In the genomic region with DNA sequence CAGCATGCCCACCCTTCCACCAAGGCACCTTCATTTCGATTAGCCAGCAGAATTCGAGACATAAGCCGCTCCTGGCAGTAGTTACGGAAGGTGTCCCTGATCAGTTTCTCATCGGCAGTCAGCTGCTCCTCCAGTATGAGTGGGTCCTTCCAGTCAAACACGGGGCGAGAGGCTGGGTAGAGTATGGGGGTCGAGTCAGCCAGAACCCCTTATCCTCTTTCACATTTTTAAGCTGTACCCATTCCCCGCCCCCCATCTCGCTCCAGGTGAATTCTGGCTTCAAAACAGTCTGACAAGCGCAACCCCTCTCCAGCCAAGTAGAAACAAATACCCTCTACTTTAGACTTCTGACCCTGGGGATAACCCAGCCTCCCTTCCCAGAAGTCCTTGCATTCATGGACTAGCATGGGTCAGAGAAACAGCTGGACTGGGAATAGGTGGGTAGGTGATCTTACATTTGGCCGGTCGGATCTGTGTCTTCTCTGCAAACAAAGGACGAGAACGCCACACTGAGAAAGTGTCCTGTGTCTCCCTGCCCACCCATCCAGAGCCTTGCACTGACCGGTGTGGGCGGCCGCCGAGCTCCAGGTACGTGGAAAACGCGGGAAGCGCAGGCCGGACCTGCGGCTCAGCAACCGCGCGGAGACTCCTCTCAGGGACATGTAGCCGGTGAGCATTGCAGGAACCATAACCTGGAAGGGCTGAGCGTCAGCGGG, we compare ENCODE assay signal across 8 mouse cellular contexts. TPM values are rescaled to one million over a fixed set of nuclear protein-coding genes. Genes with fewer than 3 reads are reported as not detected.
DNase-seq lines count a peak whose midpoint lies in the region; ATAC-seq and TF ChIP-seq lines count a peak whose summit lies in the region.

No protein-coding gene starts in this region.

- WGBS in heart, embryonic 11.5 days (ENCODE audit: insufficient replicate concordance): 11% methylated on average over 31 of the region's 31 CpGs
- 13% methylated on average over 31 of the region's 31 CpGs for WGBS in embryonic facial prominence, embryonic 10.5 days
- WGBS in intestine, postnatal 0 days: 11% methylated on average over 31 of the region's 31 CpGs
- WGBS in midbrain, embryonic 11.5 days: 13% methylated on average over 31 of the region's 31 CpGs

- no peaks in the 10 kb centered on the region for H3K27me3 ChIP-seq in heart, embryonic 11.5 days (ENCODE audit: control insufficient read depth, insufficient read depth, low read length)
- H3K27me3 ChIP-seq in embryonic facial prominence, embryonic 10.5 days (replicated peaks; ENCODE audit: low read depth, poor library complexity, severe bottlenecking): no peaks in the 10 kb centered on the region
- H3K27me3 ChIP-seq in intestine, postnatal 0 days (replicated peaks; ENCODE audit: control insufficient read depth, insufficient read depth, low read length): no peaks in the 10 kb centered on the region
- no peaks in the 10 kb centered on the region for H3K27me3 ChIP-seq in midbrain, embryonic 11.5 days (ENCODE audit: control insufficient read depth, insufficient read depth, low read length)

- DNase-seq in heart, adult 18-20 months: no peak
- DNase-seq in embryonic facial prominence, embryonic 10.5 days (ENCODE audit: low spot score): no peak
- DNase-seq in midbrain, embryonic 11.5 days (ENCODE audit: low spot score, missing footprints): no peak
- DNase-seq in adrenal gland, postnatal 25 days: no peak
- no peak for DNase-seq in left cerebral cortex, postnatal 36 days (ENCODE audit: low spot score in 2 of 2)
- no peak for DNase-seq in layer of hippocampus, postnatal 25 days (ENCODE audit: extremely low spot score in 1 of 2, low spot score in 1 of 2)

- no peaks in the 10 kb centered on the region for H3K9me3 ChIP-seq in heart, embryonic 11.5 days (replicated peaks; ENCODE audit: control insufficient read depth, low read length)
- H3K9me3 ChIP-seq in embryonic facial prominence, embryonic 10.5 days: no peaks in the 10 kb centered on the region
- no peaks in the 10 kb centered on the region for H3K9me3 ChIP-seq in intestine, postnatal 0 days (ENCODE audit: control insufficient read depth)
- no peaks in the 10 kb centered on the region for H3K9me3 ChIP-seq in midbrain, embryonic 11.5 days (ENCODE audit: control insufficient read depth, low read length)

- H3K4me3 ChIP-seq in heart, embryonic 11.5 days (ENCODE audit: low read depth, low read length): peak overlapping the region; percentile 62
- peak overlapping the region; percentile 68 for H3K4me3 ChIP-seq in embryonic facial prominence, embryonic 10.5 days
- peak overlapping the region; percentile 53 for H3K4me3 ChIP-seq in intestine, postnatal 0 days (ENCODE audit: low read depth, low read length)
- H3K4me3 ChIP-seq in midbrain, embryonic 11.5 days (ENCODE audit: low read depth, low read length): peak overlapping the region; percentile 59

- peaks cover 4% of the 10 kb centered on the region; the same call in 1 of the 2 replicates for H3K36me3 ChIP-seq in heart, embryonic 11.5 days (ENCODE audit: control insufficient read depth, insufficient read depth, low read length)
- H3K36me3 ChIP-seq in embryonic facial prominence, embryonic 10.5 days (replicated peaks): peaks cover 38% of the 10 kb centered on the region
- peaks cover 8% of the 10 kb centered on the region for H3K36me3 ChIP-seq in intestine, postnatal 0 days (ENCODE audit: control insufficient read depth, insufficient read depth)
- H3K36me3 ChIP-seq in midbrain, embryonic 11.5 days (ENCODE audit: control insufficient read depth, insufficient read depth, low read length): no peaks in the 10 kb centered on the region; the same call in 1 of the 2 replicates

- ATAC-seq in heart, embryonic 11.5 days (replicated peaks; ENCODE audit: insufficient number of reproducible peaks, low FRiP score, low TSS enrichment): peak; percentile 43
- ATAC-seq in intestine, postnatal 0 days: peak; percentile 37
- ATAC-seq in midbrain, embryonic 11.5 days (ENCODE audit: low FRiP score): no peak; the same call in 1 of the 2 replicates

- intact Hi-C loops in left cerebral cortex, postnatal 36 days (cut with DNase I): no loop called here

- peak overlapping the region; percentile 66 for H3K4me2 ChIP-seq in heart, embryonic 11.5 days
- H3K4me2 ChIP-seq in intestine, postnatal 0 days (replicated peaks; ENCODE audit: low read depth): peak overlapping the region; percentile 90
- H3K4me2 ChIP-seq in midbrain, embryonic 11.5 days: peak overlapping the region; percentile 80

- H3K9ac ChIP-seq in heart, embryonic 11.5 days (ENCODE audit: low read depth, low read length): peak overlapping the region; percentile 72
- peak overlapping the region; percentile 43 for H3K9ac ChIP-seq in intestine, postnatal 0 days (ENCODE audit: low read depth, low read length)
- H3K9ac ChIP-seq in midbrain, embryonic 11.5 days (ENCODE audit: low read length): peak overlapping the region; percentile 67

- no peak overlapping the region for H3K27ac ChIP-seq in heart, embryonic 11.5 days (ENCODE audit: low read depth, low read length)
- H3K27ac ChIP-seq in embryonic facial prominence, embryonic 10.5 days (replicated peaks): peak overlapping the region; percentile 71
- no peak overlapping the region for H3K27ac ChIP-seq in intestine, postnatal 0 days (ENCODE audit: low read depth, low read length)
- no peak overlapping the region for H3K27ac ChIP-seq in midbrain, embryonic 11.5 days (ENCODE audit: low read depth, low read length)

- TF ChIP-seq CTCF in intestine, postnatal 0 days (IDR thresholded peaks at IDR 0.05; ENCODE audit: low read depth): no peak

- H3K4me1 ChIP-seq in heart, embryonic 11.5 days (ENCODE audit: control insufficient read depth, insufficient read depth, low read length): peaks cover 4% of the 10 kb centered on the region
- peaks cover 20% of the 10 kb centered on the region for H3K4me1 ChIP-seq in embryonic facial prominence, embryonic 10.5 days
- H3K4me1 ChIP-seq in intestine, postnatal 0 days (replicated peaks; ENCODE audit: control insufficient read depth, insufficient read depth, low read length): 0 out of 2 replicates have a peak, but pooled peaks cover 3% of the 10 kb centered on the region
- H3K4me1 ChIP-seq in midbrain, embryonic 11.5 days (ENCODE audit: control insufficient read depth, insufficient read depth, low read length): peaks cover 5% of the 10 kb centered on the region

RNA-seq across cellular contexts. Expression of gene Gcdh, which starts 0.6 kb away (rescaled TPM):
- polyA plus RNA-seq in heart, embryonic 11.5 days (2014; fragmentation: Nextera tagmentation; extraction: Ambion mirVana): 36.2 and 40.4 TPM in 2 replicates
- 10 to 100 TPM; 79.9 to 84.2 TPM for total RNA-seq in heart, adult 18-20 months (2021)
- 49.6 and 51.8 TPM in 2 replicates for polyA plus RNA-seq in embryonic facial prominence, embryonic 10.5 days (2016; fragmentation: Nextera tagmentation; extraction: Ambion mirVana)
- 15.3 and 15.5 TPM in 2 replicates for polyA plus RNA-seq in intestine, postnatal 0 days (2015; fragmentation: Nextera tagmentation; extraction: Ambion mirVana)
- 24.6 and 31.8 TPM in 2 replicates for polyA plus RNA-seq in midbrain, embryonic 11.5 days (2014; fragmentation: Nextera tagmentation; extraction: Ambion mirVana)
- total RNA-seq in adrenal gland, postnatal 25 days (2021): 47.7 and 59.5 TPM in 2 replicates
- 10 to 100 TPM; 29.6 to 42.4 TPM for total RNA-seq in left cerebral cortex, postnatal 36 days (2021)
- total RNA-seq in layer of hippocampus, postnatal 25 days (2021): 10 to 100 TPM; 32.4 to 39.7 TPM

RNA-seq across cellular contexts. Expression of gene Klf1, which starts 8.6 kb away (rescaled TPM):
- 48.7 and 65.0 TPM in 2 replicates for polyA plus RNA-seq in heart, embryonic 11.5 days (2014; fragmentation: Nextera tagmentation; extraction: Ambion mirVana)
- not detected for total RNA-seq in heart, adult 18-20 months (2021)
- 14.5 and 15.6 TPM in 2 replicates for polyA plus RNA-seq in embryonic facial prominence, embryonic 10.5 days (2016; fragmentation: Nextera tagmentation; extraction: Ambion mirVana)
- 0.56 and 0.63 TPM in 2 replicates for polyA plus RNA-seq in intestine, postnatal 0 days (2015; fragmentation: Nextera tagmentation; extraction: Ambion mirVana)
- polyA plus RNA-seq in midbrain, embryonic 11.5 days (2014; fragmentation: Nextera tagmentation; extraction: Ambion mirVana): 13.7 and 14.4 TPM in 2 replicates
- total RNA-seq in adrenal gland, postnatal 25 days (2021): 0.27 TPM in 1 of 2 replicates, not detected in the other
- not detected for total RNA-seq in left cerebral cortex, postnatal 36 days (2021)
- total RNA-seq in layer of hippocampus, postnatal 25 days (2021): under 1 TPM in 1 of 2 experiments, not detected in 1; 0.17 TPM

RNA-seq across cellular contexts. Expression of gene Dnase2a, which starts 15.2 kb away (rescaled TPM):
- 4.3 and 5.4 TPM in 2 replicates for polyA plus RNA-seq in heart, embryonic 11.5 days (2014; fragmentation: Nextera tagmentation; extraction: Ambion mirVana)
- total RNA-seq in heart, adult 18-20 months (2021): 10 to 100 TPM in 1 of 2 experiments, 1 to 10 TPM in 1; 9.5 to 11.0 TPM
- polyA plus RNA-seq in embryonic facial prominence, embryonic 10.5 days (2016; fragmentation: Nextera tagmentation; extraction: Ambion mirVana): 6.1 and 10.1 TPM in 2 replicates
- 8.9 and 11.0 TPM in 2 replicates for polyA plus RNA-seq in intestine, postnatal 0 days (2015; fragmentation: Nextera tagmentation; extraction: Ambion mirVana)
- 4.3 and 4.6 TPM in 2 replicates for polyA plus RNA-seq in midbrain, embryonic 11.5 days (2014; fragmentation: Nextera tagmentation; extraction: Ambion mirVana)
- 13.6 and 14.6 TPM in 2 replicates for total RNA-seq in adrenal gland, postnatal 25 days (2021)
- 1 to 10 TPM; 3.1 to 4.1 TPM for total RNA-seq in left cerebral cortex, postnatal 36 days (2021)
- 1 to 10 TPM; 3.7 to 4.3 TPM for total RNA-seq in layer of hippocampus, postnatal 25 days (2021)

RNA-seq across cellular contexts. Expression of gene Syce2, which starts 21.2 kb away (rescaled TPM):
- 44.2 and 49.6 TPM in 2 replicates for polyA plus RNA-seq in heart, embryonic 11.5 days (2014; fragmentation: Nextera tagmentation; extraction: Ambion mirVana)
- 1 to 10 TPM; 4.4 to 4.9 TPM for total RNA-seq in heart, adult 18-20 months (2021)
- 77.8 and 83.7 TPM in 2 replicates for polyA plus RNA-seq in embryonic facial prominence, embryonic 10.5 days (2016; fragmentation: Nextera tagmentation; extraction: Ambion mirVana)
- 27.1 and 32.7 TPM in 2 replicates for polyA plus RNA-seq in intestine, postnatal 0 days (2015; fragmentation: Nextera tagmentation; extraction: Ambion mirVana)
- 53.2 and 58.8 TPM in 2 replicates for polyA plus RNA-seq in midbrain, embryonic 11.5 days (2014; fragmentation: Nextera tagmentation; extraction: Ambion mirVana)
- 10.6 and 13.9 TPM in 2 replicates for total RNA-seq in adrenal gland, postnatal 25 days (2021)
- total RNA-seq in left cerebral cortex, postnatal 36 days (2021): 1 to 10 TPM; 8.3 TPM
- total RNA-seq in layer of hippocampus, postnatal 25 days (2021): 10 to 100 TPM; 16.5 to 18.0 TPM

RNA-seq across cellular contexts. Expression of gene Farsa, which starts 36.4 kb away (rescaled TPM):
- 53.6 and 54.5 TPM in 2 replicates for polyA plus RNA-seq in heart, embryonic 11.5 days (2014; fragmentation: Nextera tagmentation; extraction: Ambion mirVana)
- total RNA-seq in heart, adult 18-20 months (2021): 10 to 100 TPM; 22.6 to 22.9 TPM
- 133 and 138 TPM in 2 replicates for polyA plus RNA-seq in embryonic facial prominence, embryonic 10.5 days (2016; fragmentation: Nextera tagmentation; extraction: Ambion mirVana)
- polyA plus RNA-seq in intestine, postnatal 0 days (2015; fragmentation: Nextera tagmentation; extraction: Ambion mirVana): 27.3 and 28.3 TPM in 2 replicates
- 77.4 and 84.4 TPM in 2 replicates for polyA plus RNA-seq in midbrain, embryonic 11.5 days (2014; fragmentation: Nextera tagmentation; extraction: Ambion mirVana)
- total RNA-seq in adrenal gland, postnatal 25 days (2021): 62.3 and 67.2 TPM in 2 replicates
- total RNA-seq in left cerebral cortex, postnatal 36 days (2021): 10 to 100 TPM; 46.2 to 47.8 TPM
- 10 to 100 TPM; 52.4 to 53.3 TPM for total RNA-seq in layer of hippocampus, postnatal 25 days (2021)
